ENCODE assay signal across 12 mouse cellular contexts in the genomic region with DNA sequence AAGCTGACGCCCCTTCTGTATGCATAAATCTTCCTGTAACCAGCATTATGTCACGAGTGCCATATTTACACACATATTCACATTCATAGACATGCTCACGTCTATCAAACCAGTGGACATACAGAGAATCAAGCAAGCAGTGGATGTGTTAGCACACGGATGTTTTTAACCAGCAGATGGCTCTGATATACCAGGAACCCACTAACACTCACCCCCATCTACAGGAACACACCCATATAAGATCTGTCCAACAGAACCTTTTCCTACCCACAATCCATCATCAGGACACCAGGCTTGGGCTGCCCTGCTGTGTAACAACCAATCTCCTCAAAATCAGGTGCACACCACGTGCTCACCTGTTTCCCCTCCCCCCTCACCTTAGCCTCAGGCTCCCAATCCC.
DNase-seq lines count a peak whose midpoint lies in the region; ATAC-seq and TF ChIP-seq lines count a peak whose summit lies in the region.
"Had no signal": no experiment of that assay in that cellular context is flagged by ENCODE, and none has a peak within 500 bp of the region (broad histone marks: within the 10 kb centered on the region; RNA-seq: fewer than 3 reads in every experiment).

No protein-coding gene starts in this region.

- TF ChIP-seq CTCF in hindbrain, postnatal 0 days (IDR thresholded peaks at IDR 0.05; ENCODE audit: low read depth): peak; percentile 63
- peak; percentile 47 for TF ChIP-seq CTCF in stomach, postnatal 0 days (IDR thresholded peaks at IDR 0.05; ENCODE audit: low read depth)

- no peak overlapping the region for H3K9ac ChIP-seq in hindbrain, postnatal 0 days (replicated peaks; ENCODE audit: low read length)
- no peak overlapping the region for H3K9ac ChIP-seq in midbrain, embryonic 11.5 days (ENCODE audit: low read length)
- H3K9ac ChIP-seq in midbrain, embryonic 13.5 days (replicated peaks): no peak overlapping the region
- no peak overlapping the region for H3K9ac ChIP-seq in stomach, postnatal 0 days (ENCODE audit: low read length)
- H3K9ac ChIP-seq: embryonic facial prominence, embryonic 15.5 days; neural tube, embryonic 12.5 days had no signal

- peak; percentile 49; the same call in 1 of the 2 replicates for ATAC-seq in cerebellum, adult (ENCODE audit: insufficient number of reproducible peaks, low FRiP score, low TSS enrichment)
- peak; percentile 65 for ATAC-seq in hindbrain, postnatal 0 days
- no peak for ATAC-seq in midbrain, embryonic 11.5 days (ENCODE audit: low FRiP score)
- no peak for ATAC-seq in midbrain, embryonic 13.5 days
- ATAC-seq in stomach, postnatal 0 days (ENCODE audit: low FRiP score, low TSS enrichment): no peak

- no peak for TF ChIP-seq EP300 in stomach, postnatal 0 days (optimal IDR thresholded peaks at IDR 0.05)

- H3K4me2 ChIP-seq in hindbrain, postnatal 0 days (ENCODE audit: low read depth, low read length): no peak overlapping the region
- H3K4me2 ChIP-seq in midbrain, embryonic 11.5 days: no peak overlapping the region
- H3K4me2 ChIP-seq in midbrain, embryonic 13.5 days (replicated peaks): no peak overlapping the region
- H3K4me2 ChIP-seq in stomach, postnatal 0 days (replicated peaks; ENCODE audit: low read depth): no peak overlapping the region
- H3K4me2 ChIP-seq: embryonic facial prominence, embryonic 15.5 days; neural tube, embryonic 12.5 days had no signal

- DNase-seq in cerebellum, adult 11-12 months: no peak
- peak; percentile 48 for DNase-seq in hindbrain, postnatal 0 days (ENCODE audit: low spot score)
- no peak for DNase-seq in hindbrain, embryonic 10.5 days (ENCODE audit: low spot score)
- peak; percentile 45 for DNase-seq in midbrain, embryonic 11.5 days (ENCODE audit: low spot score, missing footprints)
- no peak for DNase-seq in stomach, postnatal 0 days (ENCODE audit: low spot score)
- no peak for DNase-seq in heart, adult 18-20 months

- no peak overlapping the region for H3K27ac ChIP-seq in hindbrain, postnatal 0 days
- no peak overlapping the region for H3K27ac ChIP-seq in hindbrain, embryonic 10.5 days
- no peak overlapping the region for H3K27ac ChIP-seq in midbrain, embryonic 11.5 days (ENCODE audit: low read depth, low read length)
- no peak overlapping the region for H3K27ac ChIP-seq in midbrain, embryonic 13.5 days
- no peak overlapping the region for H3K27ac ChIP-seq in stomach, postnatal 0 days (replicated peaks)
- H3K27ac ChIP-seq: embryonic facial prominence, embryonic 15.5 days; neural tube, embryonic 12.5 days had no signal

- H3K9me3 ChIP-seq in hindbrain, postnatal 0 days (ENCODE audit: low read length): no peaks in the 10 kb centered on the region
- H3K9me3 ChIP-seq in hindbrain, embryonic 10.5 days: no peaks in the 10 kb centered on the region
- H3K9me3 ChIP-seq in midbrain, embryonic 11.5 days (ENCODE audit: control insufficient read depth, low read length): no peaks in the 10 kb centered on the region
- H3K9me3 ChIP-seq in midbrain, embryonic 13.5 days: no peaks in the 10 kb centered on the region
- H3K9me3 ChIP-seq in stomach, postnatal 0 days (ENCODE audit: control insufficient read depth, low read length): no peaks in the 10 kb centered on the region
- H3K9me3 ChIP-seq: embryonic facial prominence, embryonic 15.5 days; G1E; megakaryocyte, embryonic 14.5 days; neural tube, embryonic 12.5 days had no signal

- WGBS in hindbrain, postnatal 0 days: 66% methylated on average over 5 of the region's 5 CpGs
- 75% methylated on average over 5 of the region's 5 CpGs for WGBS in hindbrain, embryonic 10.5 days
- 75% methylated on average over 5 of the region's 5 CpGs for WGBS in midbrain, embryonic 11.5 days
- 70% methylated on average over 5 of the region's 5 CpGs for WGBS in midbrain, embryonic 13.5 days
- WGBS in stomach, postnatal 0 days: 60% methylated on average over 5 of the region's 5 CpGs

- H3K4me1 ChIP-seq in hindbrain, postnatal 0 days (ENCODE audit: insufficient read depth, low read length): peaks cover 5% of the 10 kb centered on the region; the same call in 1 of the 2 replicates
- H3K4me1 ChIP-seq in hindbrain, embryonic 10.5 days (replicated peaks): no peaks in the 10 kb centered on the region
- H3K4me1 ChIP-seq in midbrain, embryonic 11.5 days (ENCODE audit: control insufficient read depth, insufficient read depth, low read length): no peaks in the 10 kb centered on the region
- H3K4me1 ChIP-seq in midbrain, embryonic 13.5 days (replicated peaks): peaks cover 10% of the 10 kb centered on the region; the same call in 1 of the 2 replicates
- no peaks in the 10 kb centered on the region for H3K4me1 ChIP-seq in stomach, postnatal 0 days (replicated peaks; ENCODE audit: control insufficient read depth, insufficient read depth)
- H3K4me1 ChIP-seq: embryonic facial prominence, embryonic 15.5 days; megakaryocyte, embryonic 14.5 days had no signal

- no peaks in the 10 kb centered on the region for H3K36me3 ChIP-seq in hindbrain, postnatal 0 days (ENCODE audit: insufficient read depth, low read length)
- H3K36me3 ChIP-seq in hindbrain, embryonic 10.5 days: no peaks in the 10 kb centered on the region
- no peaks in the 10 kb centered on the region for H3K36me3 ChIP-seq in midbrain, embryonic 11.5 days (ENCODE audit: control insufficient read depth, insufficient read depth, low read length)
- H3K36me3 ChIP-seq in midbrain, embryonic 13.5 days: no peaks in the 10 kb centered on the region
- no peaks in the 10 kb centered on the region for H3K36me3 ChIP-seq in stomach, postnatal 0 days (ENCODE audit: control insufficient read depth, insufficient read depth, low read length)
- H3K36me3 ChIP-seq: embryonic facial prominence, embryonic 15.5 days; G1E; neural tube, embryonic 12.5 days had no signal

- no peak overlapping the region for H3K4me3 ChIP-seq in hindbrain, postnatal 0 days (ENCODE audit: low read length)
- H3K4me3 ChIP-seq in hindbrain, embryonic 10.5 days: no peak overlapping the region
- no peak overlapping the region for H3K4me3 ChIP-seq in midbrain, embryonic 11.5 days (ENCODE audit: low read depth, low read length)
- no peak overlapping the region for H3K4me3 ChIP-seq in midbrain, embryonic 13.5 days (replicated peaks)
- H3K4me3 ChIP-seq in stomach, postnatal 0 days (ENCODE audit: low read depth, low read length): no peak overlapping the region
- H3K4me3 ChIP-seq: embryonic facial prominence, embryonic 15.5 days; megakaryocyte, embryonic 14.5 days; neural tube, embryonic 12.5 days had no signal

- no peaks in the 10 kb centered on the region for H3K27me3 ChIP-seq in hindbrain, postnatal 0 days (ENCODE audit: insufficient read depth, low read length)
- no peaks in the 10 kb centered on the region for H3K27me3 ChIP-seq in hindbrain, embryonic 10.5 days (ENCODE audit: insufficient read depth, poor library complexity, severe bottlenecking)
- no peaks in the 10 kb centered on the region for H3K27me3 ChIP-seq in midbrain, embryonic 11.5 days (ENCODE audit: control insufficient read depth, insufficient read depth, low read length)
- H3K27me3 ChIP-seq in midbrain, embryonic 13.5 days: no peaks in the 10 kb centered on the region
- no peaks in the 10 kb centered on the region for H3K27me3 ChIP-seq in stomach, postnatal 0 days (ENCODE audit: control insufficient read depth, insufficient read depth, low read length)
- H3K27me3 ChIP-seq: embryonic facial prominence, embryonic 15.5 days; neural tube, embryonic 12.5 days had no signal

Comparison
In these comparisons a context has a peak if more than half of its experiments do, and no peak if none do; other contexts are left out.
1. DNase-seq: peak in hindbrain, postnatal 0 days (single experiment) and midbrain, embryonic 11.5 days (single experiment); none in cerebellum, adult 11-12 months (single experiment), hindbrain, embryonic 10.5 days (single experiment), stomach, postnatal 0 days (single experiment) and heart, adult 18-20 months (0 of 2).
2. ATAC-seq: peak in cerebellum, adult (single experiment) and hindbrain, postnatal 0 days (single experiment); none in midbrain, embryonic 11.5 days (single experiment), midbrain, embryonic 13.5 days (single experiment) and stomach, postnatal 0 days (single experiment).